Mouse (Mus musculus): ENCODE measurements around the gene Dcp1a.

- TF ChIP-seq CTCF (IDR thresholded peaks at IDR 0.05; ENCODE audit: extremely low read depth, insufficient read depth, insufficient read length, insufficient replicate concordance) (no peak), POLR2A (IDR thresholded peaks at IDR 0.05; ENCODE audit: low read depth, low read length) (no peak)
These were observed 73.8 kb downstream of the Dcp1a start for GRCm38 (mm10) chr14:30553185-30553584.
